Mouse (Mus musculus) gastrocnemius, postnatal 25 days (tissue): Measurements from ENCODE around the gene 4930404H24Rik. TPM values are rescaled to one million over a fixed set of nuclear protein-coding genes. Genes with fewer than 3 reads are reported as not detected.

ENCODE experiments used
- DNase-seq: peaks from one replicate; pipeline ENCODE4 v3.0.0; 2022
- total RNA-seq, 2 experiments: library from RNA; stranded (reverse); gene quantifications; 1 replicate in 1 of 2; 2 replicates in 1 of 2; pipeline ENCODE4 v1.2.3; 2021

Gene 4930404H24Rik
- total RNA-seq, 2 experiments from 2014 or later = not detected

DNA sequence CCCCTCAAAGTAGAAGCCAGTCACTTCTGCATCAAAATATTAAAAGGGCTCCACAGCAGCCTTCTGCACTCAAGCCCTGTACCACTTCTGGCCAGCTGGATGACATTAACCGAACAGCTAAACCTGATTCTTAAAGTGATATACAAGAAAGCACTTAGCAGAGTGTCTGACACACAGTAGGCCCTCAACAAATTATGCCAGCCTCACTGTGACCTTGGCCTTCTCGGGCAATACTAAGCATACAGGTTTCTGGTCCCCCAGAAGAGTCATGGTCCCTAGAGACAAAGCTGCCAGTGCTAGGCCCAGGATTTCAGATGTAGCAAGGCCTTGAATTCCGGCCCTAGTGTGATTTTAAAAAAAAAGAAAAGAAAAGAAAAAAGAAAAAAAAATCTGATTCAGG is 46.3 kb downstream of the 4930404H24Rik start:
- DNase-seq = no peak

DNA sequence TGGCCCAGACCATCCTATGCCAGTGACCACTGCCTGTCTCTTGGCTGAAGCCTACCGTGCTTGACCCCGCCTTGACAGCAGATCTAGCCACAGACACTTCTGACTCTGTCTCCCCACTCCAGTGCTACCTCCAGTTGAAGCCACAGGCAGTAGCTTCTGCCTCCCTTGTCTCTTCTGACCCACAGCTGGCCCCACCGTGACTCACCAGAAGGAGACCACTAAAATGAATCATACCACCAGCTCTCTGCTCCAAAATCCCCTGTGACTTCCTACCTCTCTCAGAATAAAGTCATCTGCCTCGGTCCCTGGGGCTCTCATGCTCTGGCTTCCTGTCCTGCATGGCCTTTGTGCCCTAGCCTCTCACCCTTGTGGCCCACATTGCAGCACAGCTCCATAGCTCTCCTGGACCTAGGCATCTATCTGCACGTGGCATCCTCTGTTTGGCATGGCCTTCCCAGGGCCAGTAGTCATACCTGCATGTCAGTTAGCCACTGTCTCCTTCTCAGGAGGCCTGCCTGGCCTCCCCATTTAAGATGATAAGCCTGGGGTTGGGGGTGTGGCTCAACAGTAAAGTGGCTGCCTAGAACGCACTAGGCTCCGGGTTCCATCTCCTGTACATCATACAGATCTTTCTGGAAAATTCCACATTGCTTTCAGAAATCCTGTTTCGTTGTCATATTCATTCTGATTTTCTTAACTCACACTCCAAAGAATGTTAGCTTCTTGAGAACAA is 50.5 kb downstream of the 4930404H24Rik start:
- no peak for DNase-seq

Other genes starting within 250 kb of the 4930404H24Rik start
- gene Kif3b, start 201.4 kb upstream of the 4930404H24Rik start, total RNA-seq = 1 to 10 TPM; 3.4 to 4.0 TPM
- gene Asxl1, start 147.0 kb upstream of the 4930404H24Rik start, total RNA-seq = 1 to 10 TPM; 7.3 to 8.5 TPM
- gene Nol4l, start 37.2 kb downstream of the 4930404H24Rik start, total RNA-seq = 1 to 10 TPM; 1.4 to 1.6 TPM
- 1 to 10 TPM; 9.5 TPM for gene Commd7, start 140.0 kb downstream of the 4930404H24Rik start, total RNA-seq
- 1 to 10 TPM in 1 of 2 experiments, under 1 TPM in 1; 0.94 to 1.1 TPM for gene Dnmt3b, start 156.7 kb downstream of the 4930404H24Rik start, total RNA-seq
- gene Dnmt3c, start 203.9 kb downstream of the 4930404H24Rik start, total RNA-seq = not detected
- 10 to 100 TPM; 36.9 to 39.6 TPM for gene Mapre1, start 248.5 kb downstream of the 4930404H24Rik start, total RNA-seq